Mouse (Mus musculus) megakaryocyte, embryonic 14.5 days (primary cell): ENCODE data around the gene Gm8773.

Experiments
- FLI1 ChIP-seq: IDR thresholded peaks from 2 replicates; pipeline ENCODE4 v1.6.1; 2012; ENCODE audit warnings: low read length, inconsistent platforms, mixed read lengths
- GATA1 ChIP-seq: IDR thresholded peaks from 3 replicates; pipeline ENCODE4 v1.6.1; 2012; ENCODE audit warnings: mixed read lengths, low read length, inconsistent platforms, borderline replicate concordance

GRCm38 (mm10) chr5:5562435-5562834, 11.2 kb upstream of the Gm8773 start:
- TF ChIP-seq GATA1, result no peak
- no peak for TF ChIP-seq FLI1
